Mouse (Mus musculus) CH12F3 (cell line): Measurements from ENCODE around the gene Lrrn2.
"Not testable (repeated sequence)": the region's sequence is repeated elsewhere in the genome, so short reads cannot be mapped to it uniquely, and the experiment has no call there.

ENCODE experiments used
- in situ Hi-C: fragments of 300-500 bp; cut with MboI; formaldehyde crosslinking; loops from 2 replicates; pipeline ENCODE4 v1.14.3; 2020; ENCODE audit warnings: low sequenced_read_pairs

Gene Lrrn2

DNA sequence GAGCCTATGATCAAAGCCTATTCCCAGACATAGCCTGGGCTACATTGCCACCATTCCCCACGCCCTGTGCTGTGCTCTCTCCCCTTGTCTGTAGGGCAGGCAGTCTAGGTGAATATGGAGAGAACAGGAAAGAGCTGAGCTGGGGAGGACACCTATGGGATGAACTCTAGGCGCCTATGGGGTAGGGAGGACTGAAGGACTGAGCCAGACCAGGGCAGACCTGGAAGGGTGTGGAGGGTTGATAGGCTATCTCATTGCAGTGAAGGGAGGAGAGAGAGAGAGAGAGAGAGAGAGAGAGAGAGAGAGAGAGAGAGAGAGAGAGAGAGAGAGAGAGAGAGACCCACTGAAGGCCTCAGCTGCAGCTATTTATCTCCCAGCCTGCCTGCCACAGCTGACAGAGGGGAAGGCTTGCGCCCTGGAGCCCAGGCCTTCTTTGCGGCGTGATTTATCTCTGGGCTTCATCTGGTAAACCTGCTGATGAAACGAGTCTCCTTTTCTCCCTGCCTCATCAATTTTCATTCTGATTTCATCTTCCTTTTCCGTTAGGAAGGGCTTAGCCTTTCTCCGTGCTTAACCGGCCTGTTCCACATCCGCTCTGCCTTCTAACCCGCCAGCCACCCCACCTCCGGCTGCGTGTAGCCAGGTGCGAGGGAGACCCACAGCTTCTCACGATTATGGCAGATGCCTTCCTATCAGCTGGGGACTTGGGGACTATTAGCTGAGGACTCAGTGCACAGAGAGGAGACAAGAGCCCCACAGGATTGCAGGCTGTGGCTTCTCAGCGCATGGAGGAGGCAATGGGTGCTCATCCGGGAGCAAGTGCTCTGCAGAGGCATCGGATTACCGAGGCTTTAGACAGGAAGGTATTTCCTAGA, 48.2 kb downstream of the Lrrn2 start:
- in situ Hi-C loops: no loop called here

- in situ Hi-C loops: no loop called here
Observed at GRCm38 (mm10) chr1:132928907-132929250, 48.8 kb downstream of the Lrrn2 start.

DNA sequence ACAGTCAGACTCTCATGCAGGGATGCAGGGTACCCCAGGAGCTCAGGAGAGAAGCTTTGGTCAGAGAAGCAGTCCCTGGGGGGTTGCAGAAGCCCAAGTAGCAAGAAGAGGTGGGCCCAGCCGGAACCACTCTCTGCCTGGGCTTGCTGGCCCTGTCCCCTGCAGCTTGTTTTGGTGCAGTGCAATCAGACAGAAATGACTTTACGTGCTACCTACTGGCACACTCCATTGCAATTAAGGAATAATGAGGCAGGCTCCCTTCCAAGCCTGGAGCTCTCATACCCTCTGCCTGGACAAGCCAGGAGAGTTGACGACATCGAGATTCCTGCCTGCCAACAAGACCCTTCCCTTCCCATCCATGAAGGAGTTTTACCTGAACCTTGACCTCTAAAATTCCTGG, 50.2 kb downstream of the Lrrn2 start:
- in situ Hi-C loops: no loop called here

- in situ Hi-C loops: no loop called here
Observed at GRCm38 (mm10) chr1:132932421-132932820, 52.3 kb downstream of the Lrrn2 start.

DNA sequence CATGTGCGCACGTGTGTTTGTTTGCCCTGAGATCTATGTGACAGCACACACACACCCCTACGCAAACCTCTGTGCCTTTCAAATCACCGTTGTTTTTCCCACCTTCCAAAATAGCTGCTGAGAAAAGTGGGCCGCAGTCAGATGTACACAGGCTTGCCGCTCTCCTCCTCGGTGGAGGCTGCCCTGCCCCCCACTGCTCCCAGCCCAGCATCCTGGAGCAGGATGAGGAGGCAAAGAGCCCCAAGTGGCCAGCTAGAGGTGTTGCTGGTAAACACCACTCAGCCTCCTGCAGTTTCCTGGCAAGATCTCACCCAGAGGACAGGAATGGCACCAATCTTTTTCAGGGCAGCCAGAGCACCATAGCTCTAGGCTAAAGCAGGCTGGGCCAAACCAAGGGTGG, 54.8 kb downstream of the Lrrn2 start:
- in situ Hi-C loops: no loop called here

- in situ Hi-C loops: no loop called here
Observed at GRCm38 (mm10) chr1:132937296-132938030, 57.4 kb downstream of the Lrrn2 start.

GRCm38 (mm10) chr1:132938975-132939374, 58.9 kb downstream of the Lrrn2 start:
- in situ Hi-C loops: no loop called here

DNA sequence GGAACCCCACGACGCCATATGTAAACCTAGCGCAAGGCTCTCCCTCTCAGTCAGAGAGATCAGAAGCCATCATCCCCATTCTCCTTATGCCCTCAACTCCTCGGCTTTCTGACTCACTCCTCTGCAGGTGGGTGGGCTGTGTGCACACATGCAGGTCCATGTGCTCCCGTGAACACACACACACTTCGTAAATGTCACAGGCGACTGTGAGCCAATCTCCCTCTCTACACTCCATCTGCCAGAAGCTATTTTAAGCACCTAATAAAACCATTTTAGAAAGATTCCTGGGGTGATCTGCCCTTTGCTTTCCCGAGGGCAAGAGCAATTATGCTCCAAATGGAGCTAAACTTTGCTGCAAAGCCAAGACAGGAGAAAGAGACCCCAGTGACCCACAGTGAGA, 65.8 kb downstream of the Lrrn2 start:
- in situ Hi-C loops: no loop called here

DNA sequence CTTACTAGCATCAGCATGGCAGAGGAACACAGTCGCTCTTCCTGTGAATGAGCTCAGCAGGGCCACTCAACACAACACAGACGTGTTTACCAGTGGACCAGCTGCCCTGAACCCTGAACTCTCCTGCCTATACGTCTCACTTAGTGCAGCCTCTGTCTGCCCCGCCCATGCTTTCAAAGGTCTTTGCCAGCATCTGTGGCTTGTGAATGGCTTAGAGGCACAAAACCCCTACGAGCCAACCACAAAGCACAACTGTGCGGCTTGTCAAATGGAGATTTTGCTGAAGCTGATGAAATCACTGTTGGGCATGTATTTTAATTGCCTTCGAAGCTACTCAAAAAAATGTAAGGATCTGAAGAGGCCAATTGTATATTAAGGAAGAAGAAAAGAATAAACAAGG, 67.7 kb downstream of the Lrrn2 start:
- in situ Hi-C loops: no loop called here

DNA sequence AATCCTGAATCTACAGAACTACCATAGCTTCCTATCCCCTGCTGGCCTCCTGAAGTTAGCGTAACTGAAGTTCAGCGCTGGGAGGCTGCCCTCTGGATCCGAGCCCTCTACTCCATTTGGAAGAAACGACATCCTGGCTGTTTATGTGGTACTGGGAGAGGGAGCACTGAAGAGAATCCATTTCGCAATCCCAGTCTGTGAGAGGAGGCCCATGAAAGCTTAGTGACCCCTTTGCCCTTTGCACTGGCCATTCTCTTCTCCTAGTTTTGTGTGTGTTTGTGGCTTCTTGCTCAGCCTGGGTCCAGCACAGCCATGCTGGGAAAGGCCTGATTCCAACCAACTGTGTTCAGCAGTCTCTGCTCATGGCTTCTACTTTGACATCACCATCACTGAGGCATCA, 76.7 kb downstream of the Lrrn2 start:
- in situ Hi-C loops: no loop called here

- in situ Hi-C loops: no loop called here
Observed at GRCm38 (mm10) chr1:132961751-132962150, 81.7 kb downstream of the Lrrn2 start.

DNA sequence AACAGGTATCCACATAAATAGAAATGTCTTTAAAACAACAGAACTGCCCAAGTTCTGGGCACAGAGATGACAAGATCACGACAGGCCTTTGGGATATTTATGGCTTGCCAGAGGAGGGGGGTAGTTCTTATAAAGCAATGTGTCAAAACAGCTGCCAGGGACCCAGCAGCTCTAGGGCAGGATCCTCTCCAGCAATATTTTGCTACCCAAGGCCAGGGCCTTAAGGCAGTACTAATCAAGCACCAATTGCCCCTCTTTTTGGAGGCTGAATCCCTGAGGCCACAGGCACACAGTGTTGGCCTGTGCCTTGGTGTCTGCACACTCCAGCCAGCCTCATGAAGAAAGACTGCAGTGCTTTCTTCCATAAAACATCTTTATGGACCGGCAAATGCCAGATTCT, 84.0 kb downstream of the Lrrn2 start:
- in situ Hi-C loops: no loop called here

DNA sequence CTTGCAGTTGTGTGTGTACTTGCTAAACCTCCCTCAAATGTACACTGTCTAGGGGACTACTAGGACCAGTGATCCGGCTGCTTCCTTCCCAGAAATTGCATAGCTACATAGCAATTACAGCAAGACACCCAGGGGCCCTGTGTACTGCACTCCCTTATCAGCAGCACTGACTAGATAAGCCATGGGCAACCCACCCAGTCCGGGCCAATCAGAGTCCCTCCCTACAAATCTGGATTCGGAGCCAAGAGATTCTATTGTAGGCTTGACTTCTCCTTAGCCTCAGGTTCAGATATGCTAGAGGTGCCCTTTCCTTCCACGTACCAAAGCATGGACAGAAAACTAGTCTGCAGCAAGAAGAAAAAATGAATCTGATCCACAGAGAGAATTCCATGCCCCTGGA, 84.6 kb downstream of the Lrrn2 start:
- in situ Hi-C loops: no loop called here

DNA sequence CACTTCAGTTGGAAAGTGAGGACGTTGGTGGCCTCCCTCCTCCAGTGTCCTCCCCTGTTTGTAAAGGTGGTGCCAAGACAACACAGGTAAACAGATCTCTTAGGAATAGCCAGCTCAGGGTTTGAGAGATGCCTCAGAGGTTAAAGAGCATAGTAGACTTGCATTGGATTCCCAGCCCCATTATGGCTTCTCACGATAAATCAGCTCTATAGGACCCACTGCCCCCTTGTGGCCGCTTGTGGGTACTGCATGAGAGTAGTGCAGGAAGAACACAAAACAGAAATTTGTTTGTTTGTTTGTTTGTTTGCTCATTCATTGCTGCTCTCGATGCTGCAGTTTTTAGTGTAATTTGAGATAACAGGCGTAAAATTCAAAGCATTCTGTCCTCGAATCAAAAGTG, 88.6 kb downstream of the Lrrn2 start:
- in situ Hi-C loops: no loop called here

DNA sequence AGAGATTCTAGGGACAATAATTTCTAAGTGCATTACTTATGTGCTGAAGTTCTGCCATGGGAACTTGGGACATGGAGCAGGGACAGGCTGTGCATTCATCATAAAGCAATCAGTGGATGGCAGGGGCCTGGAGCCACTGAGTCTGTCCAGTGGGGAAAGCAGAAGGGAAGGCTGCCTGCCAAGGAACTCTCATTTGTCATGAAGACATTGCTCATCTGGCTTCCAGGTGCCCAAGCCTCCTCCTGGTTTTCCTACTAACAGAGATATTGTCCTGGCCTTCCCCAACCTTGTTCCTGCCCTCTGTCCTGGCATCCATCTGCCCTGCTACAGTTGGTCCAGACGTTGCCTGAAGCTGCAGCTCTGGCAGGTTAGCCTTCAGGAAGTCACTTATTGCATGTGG, 97.3 kb downstream of the Lrrn2 start:
- in situ Hi-C loops: loop anchor here (10.0 kb wide), 1 partner anchor 213 kb away; no protein-coding TSS in a partner anchor

- in situ Hi-C loops: no loop called here
Observed at GRCm38 (mm10) chr1:132981232-132981631, 101.2 kb downstream of the Lrrn2 start.

GRCm38 (mm10) chr1:132982728-132983127, 102.7 kb downstream of the Lrrn2 start:
- in situ Hi-C loops: no loop called here

GRCm38 (mm10) chr1:132988556-132989459, 108.7 kb downstream of the Lrrn2 start:
- in situ Hi-C loops: not testable (repeated sequence)
